Comparison of ENCODE assay signal across 10 mouse cellular contexts in genomic region chr5:74172208-74172607, GRCm38 (mm10). TPM values are rescaled to one million over a fixed set of nuclear protein-coding genes. Genes with fewer than 3 reads are reported as not detected.
DNase-seq lines count a peak whose midpoint lies in the region; ATAC-seq and TF ChIP-seq lines count a peak whose summit lies in the region.
"Had no signal": no experiment of that assay in that cellular context is flagged by ENCODE, and none has a peak within 500 bp of the region (broad histone marks: within the 10 kb centered on the region; RNA-seq: fewer than 3 reads in every experiment).

No protein-coding gene starts in this region.

- WGBS in heart, adult 2 months: 10% methylated on average over 12 of the region's 12 CpGs
- WGBS in limb, embryonic 11.5 days: 61% methylated on average over 12 of the region's 12 CpGs

- intact Hi-C loops in gastrocnemius, adult 2 months (cut with DNase I): no loop called here
- intact Hi-C loops in heart, adult 2 months (cut with DNase I): loop anchor here (2.0 kb wide), 1 partner anchor 45 kb away; no protein-coding TSS in a partner anchor

- peak; percentile 54; the same call in 1 of the 2 replicates for ATAC-seq in limb, embryonic 11.5 days (ENCODE audit: insufficient number of reproducible peaks, low FRiP score, low TSS enrichment, low read depth)
- ATAC-seq in frontal cortex, adult (ENCODE audit: low TSS enrichment): no peak
- ATAC-seq: midbrain, embryonic 16.5 days had no signal

- H3K4me1 ChIP-seq in heart, adult 2 months (ENCODE audit: control insufficient read depth, insufficient read depth, low read length): peaks cover 10% of the 10 kb centered on the region
- H3K4me1 ChIP-seq in limb, embryonic 11.5 days (ENCODE audit: control insufficient read depth, insufficient read depth, low read length): peaks cover 25% of the 10 kb centered on the region

- H3K27me3 ChIP-seq in heart, adult 2 months (ENCODE audit: control insufficient read depth, insufficient read depth, low read length): no peaks in the 10 kb centered on the region
- no peaks in the 10 kb centered on the region for H3K27me3 ChIP-seq in limb, embryonic 11.5 days (ENCODE audit: control insufficient read depth, insufficient read depth, low read length)
- H3K27me3 ChIP-seq: CH12.LX had no signal

- no peak for TF ChIP-seq CTCF in gastrocnemius, adult 2 months (IDR thresholded peaks at IDR 0.05)
- no peak for TF ChIP-seq CTCF in heart, adult 2 months (IDR thresholded peaks at IDR 0.05)

- peak overlapping the region; percentile 47 for H3K4me3 ChIP-seq in gastrocnemius, adult 2 months
- peak overlapping the region; percentile 17 for H3K4me3 ChIP-seq in heart, adult 2 months
- H3K4me3 ChIP-seq in limb, embryonic 11.5 days (ENCODE audit: low read depth, low read length): no peak overlapping the region

- 0 out of 2 replicates have a peak, but pooled peaks have one; percentile 30 for TF ChIP-seq EP300 in heart, adult 2 months (IDR thresholded peaks at IDR 0.05; ENCODE audit: insufficient read depth, low read depth, low read length)

- no peaks in the 10 kb centered on the region for H3K9me3 ChIP-seq in limb, embryonic 11.5 days (ENCODE audit: control insufficient read depth, low read length)

- no peaks in the 10 kb centered on the region for H3K36me3 ChIP-seq in heart, adult 2 months (ENCODE audit: control insufficient read depth, insufficient read depth, low read length)
- no peaks in the 10 kb centered on the region for H3K36me3 ChIP-seq in limb, embryonic 11.5 days (ENCODE audit: control insufficient read depth, insufficient read depth, low read length)

- H3K79me2 ChIP-seq in heart, adult 2 months (replicated peaks; ENCODE audit: control insufficient read depth, insufficient read depth, low read length): no peaks in the 10 kb centered on the region

- no peak for DNase-seq in gastrocnemius, adult 2 months
- no peak for DNase-seq in gastrocnemius, adult 8-10 months (ENCODE audit: low spot score in 2 of 2)
- peak; percentile 18 for DNase-seq in ZHBTc4 (ENCODE audit: low read depth, low spot score)
- DNase-seq in heart, adult 2 months: peak; percentile 30 to 53
- no peak for DNase-seq in limb, embryonic 11.5 days (ENCODE audit: low spot score)
- no peak for DNase-seq in right cerebral cortex, postnatal 36 days (ENCODE audit: low spot score in 2 of 2)
- no peak for DNase-seq in thymus, postnatal 14 days

- 0 out of 2 replicates have a peak, but pooled peaks have one; percentile 15 for TF ChIP-seq POLR2A in heart, adult 2 months (IDR thresholded peaks at IDR 0.05; ENCODE audit: insufficient read depth, low read depth, low read length)

- no peak overlapping the region for H3K4me2 ChIP-seq in limb, embryonic 11.5 days (ENCODE audit: low read depth, severe bottlenecking)

- H3K9ac ChIP-seq in heart, adult 2 months (ENCODE audit: low read depth, low read length): 0 out of 2 replicates have a peak overlapping the region, but pooled peaks have one; percentile 19
- no peak overlapping the region for H3K9ac ChIP-seq in limb, embryonic 11.5 days (ENCODE audit: low read length)

- peak overlapping the region; percentile 48 for H3K27ac ChIP-seq in gastrocnemius, adult 2 months
- peak overlapping the region; percentile 57 for H3K27ac ChIP-seq in heart, adult 2 months
- H3K27ac ChIP-seq in limb, embryonic 11.5 days (replicated peaks; ENCODE audit: low read depth, low read length): peak overlapping the region; percentile 24

RNA-seq across cellular contexts. Expression of gene Rasl11b, which starts 22.9 kb away (rescaled TPM):
- total RNA-seq in gastrocnemius, adult 2 months (2021): 1 to 10 TPM; 2.0 to 5.4 TPM
- total RNA-seq in gastrocnemius, adult 8-10 months (2022): 10 to 100 TPM in 1 of 4 experiments, 1 to 10 TPM in 3; 1.4 to 10.6 (median 2.7) TPM
- total RNA-seq in heart, adult 2 months (2021): 10 to 100 TPM; 27.8 to 28.9 TPM
- polyA plus RNA-seq in heart, adult 2 months (2012; rRNA removed): 31.3 and 44.4 TPM in 2 replicates
- 112 and 118 TPM in 2 replicates for polyA plus RNA-seq in limb, embryonic 11.5 days (2014; fragmentation: Nextera tagmentation; extraction: Ambion mirVana)

Comparison
In these comparisons a context has a peak if more than half of its experiments do, and no peak if none do; other contexts are left out.
1. DNase-seq: peak in ZHBTc4 (single experiment) and heart, adult 2 months (2 of 2); none in gastrocnemius, adult 2 months (single experiment), gastrocnemius, adult 8-10 months (0 of 2), limb, embryonic 11.5 days (single experiment), right cerebral cortex, postnatal 36 days (0 of 2) and thymus, postnatal 14 days (single experiment).
2. Peak in every context shown above with its lines, with median percentiles within 50 percentile points of each other: H3K27ac ChIP-seq.